Mouse (Mus musculus) cerebellum, adult 9-10 months (tissue): ENCODE results near the gene C1s1.
"Not testable (repeated sequence)": the region's sequence is repeated elsewhere in the genome, so short reads cannot be mapped to it uniquely, and the experiment has no call there.

Experiments used
- DNase-seq: peaks from one replicate; pipeline ENCODE4 v3.0.0; 2022

C1s1 gene

DNA sequence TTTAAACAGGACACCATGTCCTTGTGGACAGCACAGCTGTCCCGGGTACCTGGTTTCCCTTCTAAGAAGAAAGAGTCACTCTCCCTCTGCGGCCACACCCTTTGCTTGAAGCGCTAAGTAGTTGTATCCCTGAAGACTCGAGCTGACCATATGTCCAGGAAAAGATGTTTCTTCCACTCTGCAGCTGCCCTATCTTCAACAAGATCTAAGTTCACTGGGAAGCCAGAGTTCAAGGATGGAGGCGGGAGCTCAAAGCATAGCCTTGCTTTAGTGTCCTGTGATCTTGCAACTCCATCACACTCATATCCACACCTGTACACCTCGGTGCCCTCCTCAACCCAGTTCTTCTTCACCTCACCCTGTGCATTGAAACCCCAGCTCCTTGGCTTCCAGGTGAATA is 30.2 kb downstream of the C1s1 start:
- no peak for DNase-seq

DNA sequence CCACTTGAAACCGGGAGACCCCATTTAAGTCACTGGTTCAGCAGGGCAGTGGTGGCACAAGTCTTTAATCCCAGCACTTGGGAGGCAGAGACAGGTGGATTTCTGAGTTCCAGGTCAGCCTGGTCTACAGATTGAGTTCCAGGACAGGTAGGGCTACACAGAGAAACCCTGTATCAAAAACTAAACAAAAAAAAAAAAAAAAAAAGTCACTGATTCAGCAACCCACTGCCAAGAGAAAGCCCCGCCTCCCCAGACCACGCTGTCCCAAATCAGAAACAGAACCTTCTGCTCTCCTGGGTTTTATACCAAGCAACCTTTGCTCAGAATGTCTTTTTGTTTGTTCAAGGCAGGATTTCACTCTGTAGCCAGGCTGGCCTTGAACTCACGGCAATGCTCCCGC is 33.0 kb downstream of the C1s1 start:
- not testable (repeated sequence) for DNase-seq

DNA sequence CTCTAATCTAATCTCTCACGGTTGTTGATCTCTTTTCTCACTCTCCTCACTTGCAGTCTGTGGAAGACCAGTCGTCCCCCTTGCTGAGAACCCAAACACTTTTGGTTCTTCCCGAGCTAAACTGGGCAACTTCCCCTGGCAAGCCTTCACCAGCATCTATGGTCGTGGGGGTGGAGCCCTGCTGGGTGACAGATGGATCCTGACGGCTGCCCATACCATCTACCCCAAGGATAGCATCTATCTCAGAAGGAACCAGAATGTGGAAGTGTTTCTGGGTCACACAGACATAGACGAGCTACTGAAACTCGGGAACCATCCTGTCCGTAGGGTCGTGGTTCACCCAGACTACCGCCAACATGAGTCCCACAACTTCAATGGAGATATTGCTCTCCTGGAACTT is 33.9 kb downstream of the C1s1 start:
- DNase-seq: peak; percentile 85

DNA sequence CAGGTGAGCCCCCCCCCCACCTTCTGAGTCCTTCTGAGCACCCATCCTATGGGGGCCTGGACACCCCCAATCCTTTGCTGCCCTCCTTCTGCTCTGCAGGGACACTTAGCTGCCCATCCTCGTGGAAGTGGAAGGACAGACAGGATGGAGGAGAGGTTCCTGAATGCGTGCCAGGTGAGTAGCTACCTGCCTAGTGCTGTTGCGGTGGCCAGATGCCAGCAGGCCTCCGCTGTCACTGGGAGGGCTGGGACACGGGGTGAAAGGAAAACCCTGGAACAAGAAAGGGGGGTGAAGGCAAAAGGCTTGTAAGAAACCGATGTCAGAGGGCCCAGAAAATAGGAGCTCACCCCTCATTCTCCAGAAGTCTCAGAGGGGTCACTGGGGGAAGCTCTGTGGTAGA is 35.2 kb downstream of the C1s1 start:
- no peak for DNase-seq

DNA sequence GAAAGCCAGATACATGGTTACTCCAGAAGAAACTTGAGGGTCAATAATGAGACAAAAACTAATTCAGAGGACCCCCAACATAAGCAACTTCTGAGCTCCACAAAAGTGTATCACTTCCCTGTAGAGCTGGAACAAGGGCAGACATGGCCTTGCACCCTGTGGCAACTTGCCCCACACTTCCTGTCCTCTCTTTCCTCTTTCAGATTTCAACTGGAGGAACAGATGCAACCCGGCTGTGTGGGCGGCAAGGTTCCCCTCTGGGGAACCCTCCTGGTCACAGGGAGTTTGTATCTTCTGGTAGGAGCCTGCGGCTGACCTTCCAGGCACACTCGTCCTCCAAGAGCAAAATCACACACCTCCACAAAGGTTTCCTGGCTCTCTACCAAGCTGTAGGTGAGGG is 37.1 kb downstream of the C1s1 start:
- no peak for DNase-seq

DNA sequence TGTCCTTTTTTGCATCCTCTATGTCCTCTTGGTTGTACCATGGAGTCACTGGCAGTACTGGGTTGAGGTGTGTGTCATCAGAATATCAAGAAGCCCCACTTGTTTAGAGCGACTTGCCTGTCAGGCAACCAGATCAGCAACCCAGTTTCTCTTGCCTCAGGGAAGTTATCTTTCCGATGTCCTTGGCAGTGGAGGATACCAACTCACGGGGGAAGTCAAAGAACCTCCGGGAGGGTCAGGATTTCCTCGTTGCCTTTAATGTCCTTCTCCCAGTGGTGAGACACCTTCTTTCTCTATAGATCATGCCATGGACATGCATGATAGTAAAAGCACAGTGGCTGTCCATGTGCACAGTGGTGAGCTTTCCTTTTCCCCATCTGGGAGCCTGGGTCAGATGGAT is 40.1 kb downstream of the C1s1 start:
- DNase-seq: no peak

DNA sequence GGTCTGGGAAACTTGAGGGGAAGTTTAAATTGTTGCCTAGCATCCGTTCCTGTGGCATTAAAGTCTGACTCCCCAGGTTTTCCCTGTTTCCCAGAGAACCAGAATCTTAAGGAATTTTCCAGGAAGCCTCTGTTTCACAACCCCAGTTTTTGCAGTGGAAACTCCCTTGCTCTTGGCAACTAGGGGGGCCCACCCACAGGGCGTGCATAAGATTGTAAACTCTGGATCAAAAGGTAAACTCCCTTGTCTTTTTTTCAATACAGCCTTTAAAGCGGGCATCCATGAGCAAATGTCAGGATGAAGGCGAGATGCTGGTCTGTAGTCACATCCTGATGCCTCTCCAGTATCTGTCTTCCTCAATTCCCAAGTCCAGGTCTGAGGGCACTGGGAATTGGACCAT is 40.7 kb downstream of the C1s1 start:
- no peak for DNase-seq

DNA sequence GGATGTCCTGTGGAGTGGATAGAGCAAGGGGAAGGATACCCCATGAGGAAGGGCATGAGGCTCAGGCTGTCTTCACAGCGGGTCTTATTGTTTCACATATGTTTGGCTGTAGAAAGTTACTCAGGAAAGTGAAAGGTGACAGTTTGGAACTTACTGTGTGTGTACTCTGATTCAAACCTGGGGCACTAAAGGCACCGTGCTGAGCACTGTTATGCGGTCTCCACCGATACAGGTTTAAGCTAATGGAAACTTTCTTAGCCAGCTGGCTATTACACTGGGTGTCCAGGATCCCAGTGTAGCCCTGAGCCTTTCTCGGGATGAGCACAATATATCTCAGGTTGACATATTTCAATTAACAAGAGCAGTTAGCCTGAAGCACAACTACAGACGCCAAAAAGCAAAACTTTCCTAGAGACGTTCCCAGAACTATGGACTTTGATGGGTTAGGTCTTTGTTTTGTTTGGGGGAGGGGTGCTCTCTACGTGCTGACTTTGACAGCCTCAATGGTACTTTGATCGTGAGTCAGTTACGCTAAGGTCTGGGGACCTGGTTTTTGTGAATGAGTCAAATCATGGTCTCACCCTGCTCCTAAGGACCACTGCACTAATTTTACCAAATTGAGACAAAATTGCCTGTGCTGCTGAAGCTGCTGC is 42.1 kb downstream of the C1s1 start:
- DNase-seq: no peak

DNA sequence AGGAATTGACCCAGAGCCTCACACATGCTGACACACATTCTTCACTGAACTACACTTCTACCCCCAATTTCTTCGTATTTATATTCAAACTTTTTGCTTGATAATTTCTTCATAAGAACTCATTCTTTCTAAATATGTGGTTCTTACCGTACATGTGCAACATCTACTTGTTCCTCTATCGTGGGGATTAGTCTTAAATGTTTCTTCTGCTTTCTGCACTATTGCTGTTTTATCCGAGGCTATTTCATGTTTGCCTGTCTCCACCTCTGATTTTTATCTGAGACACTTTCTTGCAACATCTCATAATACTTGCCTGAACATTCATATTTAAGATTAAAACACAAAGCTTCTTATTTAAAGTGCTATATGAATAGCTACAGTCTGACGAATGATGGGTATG is 46.1 kb downstream of the C1s1 start:
- no peak for DNase-seq

DNA sequence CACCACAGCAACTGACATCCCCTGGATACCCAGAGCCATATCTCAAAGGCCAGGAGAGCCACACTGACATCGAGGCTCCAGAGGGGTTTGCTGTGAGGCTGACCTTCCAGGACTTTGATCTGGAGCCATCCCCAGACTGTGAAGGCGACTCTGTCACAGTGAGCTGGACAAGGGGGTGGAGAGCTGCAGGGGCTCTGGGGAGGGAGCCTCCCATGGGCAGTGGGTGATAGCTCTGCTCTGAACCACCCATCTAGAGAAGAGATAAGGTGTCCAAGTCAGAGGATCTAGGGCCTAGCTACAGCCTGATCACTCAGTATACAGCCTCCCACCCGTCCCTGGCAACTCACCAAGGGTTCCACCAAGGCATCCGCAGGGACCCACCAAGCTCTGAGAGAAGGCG is 48.3 kb downstream of the C1s1 start:
- no peak for DNase-seq

DNA sequence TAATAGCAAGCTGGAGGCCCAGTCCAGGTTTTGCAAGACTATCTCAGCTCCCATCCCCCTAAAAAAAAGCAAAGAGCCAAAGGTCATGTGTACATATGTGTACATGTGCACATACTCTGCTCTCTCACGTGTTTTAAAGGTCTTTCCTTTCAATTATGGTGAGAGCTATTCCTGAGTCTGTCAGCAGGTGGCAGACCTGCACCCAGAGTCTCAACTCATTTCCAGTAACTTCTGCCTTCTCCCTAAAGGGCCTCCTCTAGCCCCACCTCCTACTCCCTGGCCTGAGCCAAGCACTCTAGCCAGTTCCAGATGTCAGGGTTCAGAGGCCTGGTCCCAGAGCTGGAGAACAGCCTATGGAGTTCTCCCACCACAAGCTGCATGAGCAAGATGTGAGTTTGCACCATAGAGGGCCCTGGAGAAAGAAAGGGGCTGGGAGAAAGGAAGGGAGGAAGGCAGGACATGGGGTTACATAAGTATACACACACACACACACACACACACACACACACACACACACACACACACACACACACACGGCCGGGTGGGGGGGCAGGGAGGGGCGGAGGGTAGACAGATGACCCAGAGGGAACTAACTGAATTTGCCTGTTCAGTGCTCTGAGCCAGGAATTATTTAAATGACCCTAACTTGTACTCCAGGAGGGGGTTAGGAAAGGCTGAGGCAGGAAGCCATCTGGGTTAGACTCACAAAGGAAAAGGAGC is 49.2 kb downstream of the C1s1 start, which contains the start of gene C1rl:
TSS of gene C1rl (plus strand) at position 272 of the 720 bp plus-strand sequence.
- peak; percentile 83 for DNase-seq

DNA sequence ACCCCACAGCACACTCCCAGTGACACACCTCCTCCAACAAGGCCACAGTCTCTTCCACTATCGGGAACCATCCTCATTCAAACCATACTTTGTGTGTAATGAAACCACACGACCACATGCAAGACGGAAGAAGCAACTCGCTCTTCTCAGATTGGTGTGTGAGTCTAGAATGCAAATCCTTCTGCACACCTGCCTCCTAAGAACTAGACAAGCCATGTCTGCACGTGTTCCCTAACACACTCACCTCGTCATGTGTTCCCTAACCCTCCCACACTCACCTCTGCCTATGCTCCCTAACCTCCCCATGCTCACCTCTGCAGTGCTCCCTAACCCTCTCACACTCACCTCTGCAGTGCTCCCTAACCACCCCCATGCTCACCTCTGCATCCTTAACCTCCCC is 50.7 kb downstream of the C1s1 start:
- no peak for DNase-seq

DNA sequence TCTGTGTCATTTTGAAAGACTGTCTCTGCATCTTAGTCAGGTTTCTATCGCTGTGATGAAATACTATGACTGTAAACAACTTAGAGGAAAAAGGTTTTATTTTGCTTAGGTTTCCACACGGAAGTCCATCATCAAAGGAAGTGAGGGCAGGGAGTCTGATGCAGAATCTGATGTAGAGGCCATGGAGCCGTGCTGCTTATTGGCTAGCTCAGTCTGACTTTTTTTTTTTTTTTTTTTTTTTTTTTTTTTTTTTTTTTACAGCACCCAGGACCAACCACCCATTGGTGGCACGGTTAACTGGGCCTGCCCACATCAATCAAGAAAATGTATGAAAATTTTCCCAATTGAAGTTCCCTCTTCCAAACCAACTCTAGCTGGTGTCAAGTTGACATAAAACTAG is 53.2 kb downstream of the C1s1 start:
- no peak for DNase-seq

DNA sequence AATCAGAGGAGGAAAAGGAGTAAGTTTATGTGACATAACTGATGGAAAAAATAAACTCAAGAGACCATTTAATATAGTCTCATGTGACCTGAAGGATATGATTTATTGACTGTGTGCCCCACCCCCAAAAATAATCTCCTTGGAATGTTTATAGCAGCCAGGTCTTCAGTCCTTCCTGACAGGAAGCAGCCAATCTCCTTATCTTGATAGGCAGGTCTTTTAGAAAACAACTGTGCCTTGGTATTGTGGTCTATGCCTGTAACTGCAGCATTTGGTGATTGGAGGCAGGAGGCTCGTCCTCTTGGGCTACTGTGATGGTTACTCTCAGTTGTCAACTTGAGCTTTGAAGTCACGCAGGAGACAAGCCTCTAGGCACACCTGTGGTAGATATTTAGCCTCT is 54.6 kb downstream of the C1s1 start:
- no peak for DNase-seq

DNA sequence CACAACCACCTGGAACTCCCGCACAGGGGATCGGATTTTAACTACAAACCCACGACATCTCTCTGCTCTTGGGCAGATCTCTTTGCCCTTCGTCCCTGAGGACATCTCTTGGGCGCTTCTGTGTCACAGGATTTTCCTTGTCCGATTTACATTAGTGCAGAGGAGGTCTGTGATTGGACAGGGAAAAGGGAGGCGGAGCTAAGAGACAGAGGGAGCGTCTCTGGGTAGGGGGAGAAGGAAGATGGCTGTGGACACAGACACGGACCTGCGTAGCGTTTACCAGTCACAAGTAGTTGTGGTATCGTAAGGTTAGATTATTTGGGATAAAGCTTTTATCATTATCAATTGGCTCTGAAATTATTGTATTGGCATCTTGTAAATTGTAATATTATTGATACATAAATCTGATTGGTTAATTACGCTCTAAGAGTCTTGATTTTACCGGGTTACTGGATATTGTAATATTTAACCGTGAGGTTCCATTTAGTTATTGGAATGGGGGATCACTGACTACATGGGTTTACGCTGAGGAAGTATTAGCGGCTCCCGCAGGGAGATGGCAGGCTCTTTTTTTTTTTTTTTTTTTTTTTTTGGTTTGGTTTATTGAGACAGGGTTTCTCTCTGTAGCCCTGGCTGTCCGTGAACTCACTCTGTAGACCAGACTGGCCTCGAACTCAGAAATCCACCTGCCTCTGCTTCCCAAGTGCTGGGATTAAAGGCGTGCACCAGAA is 56.6 kb downstream of the C1s1 start:
- DNase-seq: no peak

DNA sequence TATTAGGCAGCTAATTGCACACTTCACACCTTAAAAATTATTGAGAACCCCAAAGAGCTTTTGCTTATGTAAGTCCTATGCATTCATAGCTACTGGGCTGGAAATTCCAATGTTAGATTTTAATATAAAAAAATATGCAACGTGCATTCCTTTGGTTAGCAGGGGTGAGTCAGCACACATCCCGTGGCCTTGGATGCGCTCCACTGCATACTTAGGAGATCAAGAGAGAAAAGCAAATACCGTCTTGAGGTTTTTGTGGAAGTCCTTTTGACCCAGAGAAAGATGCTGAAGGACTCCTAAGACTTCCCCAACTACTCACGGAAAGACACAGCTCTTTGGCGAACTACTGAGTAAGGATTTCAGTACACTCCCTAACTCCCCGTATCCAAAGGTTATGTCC is 57.3 kb downstream of the C1s1 start:
- DNase-seq: no peak

DNA sequence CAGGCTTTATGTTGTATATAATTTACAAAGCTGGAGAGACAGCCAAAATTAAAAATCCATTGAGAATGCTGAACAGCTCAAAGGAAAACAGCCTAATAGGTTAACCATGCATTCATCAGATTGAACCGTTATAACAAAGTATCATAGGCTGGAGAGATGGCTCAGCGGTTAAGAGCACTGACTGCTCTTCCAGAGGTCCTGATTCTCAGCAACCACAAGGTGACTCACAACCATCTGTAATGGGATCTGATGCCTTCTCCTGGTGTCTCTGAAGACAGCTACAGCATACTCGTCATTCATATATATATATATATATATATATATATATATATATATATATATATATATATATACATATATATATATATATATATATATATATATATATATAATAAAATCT is 58.3 kb downstream of the C1s1 start:
- not testable (repeated sequence) for DNase-seq

DNA sequence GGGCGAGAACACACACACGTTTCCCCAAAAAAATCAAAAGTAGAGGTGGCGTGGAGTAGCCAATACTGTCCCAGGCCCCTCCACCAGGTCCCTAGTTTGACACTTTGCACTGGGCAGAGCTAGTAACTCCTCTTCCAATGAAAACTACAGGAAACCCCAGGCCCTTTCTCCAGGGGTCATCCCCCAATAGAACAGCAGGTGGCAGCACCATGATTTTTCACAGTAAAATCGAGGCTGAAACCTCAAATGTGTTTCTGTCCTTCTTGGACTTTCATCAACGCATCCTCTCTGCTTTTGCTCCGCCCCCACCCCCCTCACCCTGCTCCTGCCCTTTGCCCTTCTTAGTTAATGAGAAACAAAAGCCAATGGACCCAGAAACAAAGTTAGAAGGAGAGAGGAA is 60.6 kb downstream of the C1s1 start:
- peak; percentile 45 for DNase-seq
